ENCODE assay signal across 8 mouse cellular contexts in the genomic region with DNA sequence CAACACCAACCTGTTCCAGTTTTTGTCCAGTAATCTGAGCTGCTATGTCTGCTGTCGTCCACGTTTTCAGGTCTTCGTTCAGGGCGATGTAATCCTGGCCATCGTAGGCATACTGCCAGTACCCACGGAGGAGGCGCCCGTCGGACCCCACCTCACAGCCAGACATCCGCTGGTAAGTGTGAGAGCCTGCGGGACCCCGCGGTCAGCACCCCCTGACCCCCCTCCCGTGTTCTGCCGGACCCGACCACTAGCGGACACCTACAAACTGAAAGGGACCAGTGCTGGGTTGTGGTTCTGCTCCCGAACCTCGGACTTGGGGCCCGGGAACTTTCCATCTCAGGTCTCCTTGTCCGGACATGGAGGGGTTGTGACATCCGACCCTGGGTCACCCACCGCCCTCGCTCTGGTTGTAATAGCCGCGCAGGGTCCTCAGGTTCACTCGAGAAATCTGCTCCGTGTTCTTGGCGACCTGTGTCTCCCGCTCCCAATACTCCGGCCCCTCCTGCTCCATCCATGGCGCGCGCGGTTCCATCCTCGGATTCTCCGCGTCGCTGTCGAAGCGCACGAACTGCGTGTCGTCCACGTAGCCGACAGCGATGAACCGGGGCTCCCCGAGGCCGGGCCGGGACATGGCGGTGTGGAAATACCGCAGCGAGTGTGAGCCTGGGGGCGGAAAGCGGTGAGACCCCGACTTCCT. TPM values are rescaled to one million over a fixed set of nuclear protein-coding genes. Genes with fewer than 3 reads are reported as not detected.
DNase-seq lines count a peak whose midpoint lies in the region; ATAC-seq and TF ChIP-seq lines count a peak whose summit lies in the region.

No protein-coding gene starts in this region.

- TF ChIP-seq RAD21 in CH12.LX (IDR thresholded peaks at IDR 0.05; ENCODE audit: low read depth, low read length) = no peak

- peak; percentile 95 for DNase-seq in heart, adult 11 months
- no peak for DNase-seq in heart, adult 18-20 months
- no peak for DNase-seq in CH12.LX (ENCODE audit: extremely low read depth)
- DNase-seq in liver, postnatal 0 days = no peak
- DNase-seq in embryo, embryonic 10 days (ENCODE audit: low spot score) = no peak
- DNase-seq in thymus, postnatal 25 days = no peak
- DNase-seq in kidney, adult 8-10 months = no peak

- H3K4me1 ChIP-seq in CH12.LX (ENCODE audit: control insufficient read depth in 1 of 2, insufficient read depth in 2 of 2) = peaks cover 6 to 18% of the 10 kb centered on the region in 2 experiments; a peak in 3 of 4 replicates
- H3K4me1 ChIP-seq in forebrain, embryonic 15.5 days = peaks cover 20% of the 10 kb centered on the region
- peaks cover 26% of the 10 kb centered on the region for H3K4me1 ChIP-seq in liver, postnatal 0 days (ENCODE audit: insufficient read depth)

- peaks cover 0 to 12% of the 10 kb centered on the region in 2 experiments for H3K36me3 ChIP-seq in CH12.LX (replicated peaks in 1 of 2; ENCODE audit: control insufficient read depth in 1 of 2, insufficient read depth in 1 of 2, low read length in 1 of 2)
- no peaks in the 10 kb centered on the region for H3K36me3 ChIP-seq in forebrain, embryonic 15.5 days
- no peaks in the 10 kb centered on the region for H3K36me3 ChIP-seq in liver, postnatal 0 days (replicated peaks; ENCODE audit: insufficient read depth, low read length)

- no peak for ATAC-seq in forebrain, embryonic 15.5 days (replicated peaks)
- peak; percentile 3 for ATAC-seq in liver, postnatal 0 days

- H3K27ac ChIP-seq in CH12.LX (ENCODE audit: insufficient read depth, low read depth) = peak overlapping the region; percentile 16; the same call in 1 of the 2 replicates
- no peak overlapping the region for H3K27ac ChIP-seq in forebrain, embryonic 15.5 days (replicated peaks)
- peak overlapping the region; percentile 91 for H3K27ac ChIP-seq in liver, postnatal 0 days (ENCODE audit: low read depth)

- no peak for TF ChIP-seq POLR2A in CH12.LX (IDR thresholded peaks at IDR 0.05; ENCODE audit: low read depth, low read length)

- 2% methylated on average over 57 of the region's 57 CpGs for WGBS in forebrain, embryonic 15.5 days
- 3% methylated on average over 57 of the region's 57 CpGs for WGBS in liver, postnatal 0 days (ENCODE audit: insufficient replicate concordance)

- peak overlapping the region; percentile 52 to 70 (median 69) for H3K4me3 ChIP-seq in CH12.LX (replicated peaks in 1 of 3; ENCODE audit: low read depth in 2 of 3, low read length in 2 of 3, poor library complexity in 1 of 3)
- peak overlapping the region; percentile 35 for H3K4me3 ChIP-seq in forebrain, embryonic 15.5 days
- H3K4me3 ChIP-seq in liver, postnatal 0 days (ENCODE audit: low read depth, low read length) = peak overlapping the region; percentile 68

- no peaks in the 10 kb centered on the region for H3K27me3 ChIP-seq in CH12.LX (replicated peaks)
- H3K27me3 ChIP-seq in forebrain, embryonic 15.5 days = peaks cover 45% of the 10 kb centered on the region
- H3K27me3 ChIP-seq in liver, postnatal 0 days (ENCODE audit: insufficient read depth, low read length) = peaks cover 7% of the 10 kb centered on the region; the same call in 1 of the 2 replicates

- peak overlapping the region; percentile 31 for H3K9ac ChIP-seq in CH12.LX (ENCODE audit: insufficient read depth, low read depth)
- peak overlapping the region; percentile 30; the same call in 1 of the 2 replicates for H3K9ac ChIP-seq in forebrain, embryonic 15.5 days (replicated peaks)
- H3K9ac ChIP-seq in liver, postnatal 0 days (replicated peaks) = peak overlapping the region; percentile 68

- dilution Hi-C loops in CH12.LX (cut with MboI; ENCODE audit: extremely low pct_ligation_motif_present, extremely low pct_unique_long_range_greater_than_20kb, low sequenced_read_pairs) = no loop called here

- in situ Hi-C loops in CH12.LX (cut with MboI; ENCODE audit: low pct_ligation_motif_present, low pct_unique_long_range_greater_than_20kb, low sequenced_read_pairs) = loop anchor here (25.0 kb wide), 1 partner anchor 1484 kb away; the partner anchor contains the start of gene H2-Q10

- no peaks in the 10 kb centered on the region for H3K9me3 ChIP-seq in CH12.LX (replicated peaks; ENCODE audit: low read length)
- no peaks in the 10 kb centered on the region for H3K9me3 ChIP-seq in forebrain, embryonic 15.5 days
- no peaks in the 10 kb centered on the region for H3K9me3 ChIP-seq in liver, postnatal 0 days (ENCODE audit: low read length)

- peak overlapping the region; percentile 32 for H3K4me2 ChIP-seq in CH12.LX (ENCODE audit: insufficient read depth, low read depth, poor library complexity, severe bottlenecking)
- H3K4me2 ChIP-seq in forebrain, embryonic 15.5 days (replicated peaks) = peak overlapping the region; percentile 52
- H3K4me2 ChIP-seq in liver, postnatal 0 days (ENCODE audit: low read depth, low read length) = peak overlapping the region; percentile 90

- no peaks in the 10 kb centered on the region for H3K79me2 ChIP-seq in CH12.LX (replicated peaks; ENCODE audit: control insufficient read depth, extremely low read depth, insufficient read depth, poor library complexity, severe bottlenecking)

- no peak for TF ChIP-seq CTCF in CH12.LX (conservative IDR thresholded peaks at IDR 0.05 in 1 of 2, IDR thresholded peaks at IDR 0.05 in 1 of 2; ENCODE audit: low read depth in 2 of 2, low read length in 2 of 2)
- no peak for TF ChIP-seq CTCF in liver, postnatal 0 days (IDR thresholded peaks at IDR 0.05; ENCODE audit: low read depth)

- no peak for TF ChIP-seq EP300 in CH12.LX (IDR thresholded peaks at IDR 0.05; ENCODE audit: low read length)
- TF ChIP-seq EP300 in liver, postnatal 0 days (IDR thresholded peaks at IDR 0.05; ENCODE audit: low read depth) = no peak

TF ChIP-seq in CH12.LX, 34 proteins besides CTCF, POLR2A, EP300 and RAD21:
- TF ChIP-seq UBTF (IDR thresholded peaks at IDR 0.05; ENCODE audit: low read depth, low read length) (no peak), NELFE (IDR thresholded peaks at IDR 0.05; ENCODE audit: low read depth, low read length) (no peak), E2F4 (IDR thresholded peaks at IDR 0.05; ENCODE audit: insufficient replicate concordance, low read depth, low read length) (no peak), RCOR1 (conservative IDR thresholded peaks at IDR 0.05; ENCODE audit: low read depth, low read length) (no peak), POLR2AphosphoS2 (IDR thresholded peaks at IDR 0.05; ENCODE audit: low read depth, low read length) (no peak), JUND (conservative IDR thresholded peaks at IDR 0.05; ENCODE audit: low read depth, low read length) (no peak), SMC3 (IDR thresholded peaks at IDR 0.05; ENCODE audit: low read depth, low read length) (no peak), ETS1 (conservative IDR thresholded peaks at IDR 0.05; ENCODE audit: low read depth, low read length) (no peak), ZKSCAN1 (IDR thresholded peaks at IDR 0.05; ENCODE audit: borderline replicate concordance, low read depth, low read length) (no peak), PAX5 (IDR thresholded peaks at IDR 0.05; ENCODE audit: low read length) (no peak)

RNA-seq across cellular contexts. Expression of gene H2-K1, which starts 22.1 kb away (rescaled TPM):
- total RNA-seq in heart, adult 18-20 months (2021) = 100 to 1,000 TPM; 204 to 337 TPM
- total RNA-seq in CH12.LX (2012; rRNA removed) (1,488 and 1,753 TPM in 2 replicates), CH12.LX (2014; rRNA removed) (1,386 and 1,734 TPM in 2 replicates)
- polyA plus RNA-seq in CH12.LX (2012; ENCODE audit: insufficient read length, low read depth) = 2,472 and 2,496 TPM in 2 replicates
- polyA plus RNA-seq in forebrain, embryonic 15.5 days (2015; fragmentation: Nextera tagmentation; extraction: Ambion mirVana) = 8.1 and 13.0 TPM in 2 replicates
- polyA plus RNA-seq in liver, postnatal 0 days (2015; fragmentation: Nextera tagmentation; extraction: Ambion mirVana) = 274 and 288 TPM in 2 replicates

RNA-seq across cellular contexts. Expression of gene Rps18, which starts 22.2 kb away (rescaled TPM):
- 100 to 1,000 TPM; 419 to 435 TPM for total RNA-seq in heart, adult 18-20 months (2021)
- total RNA-seq in CH12.LX (2012; rRNA removed) (302 and 359 TPM in 2 replicates), CH12.LX (2014; rRNA removed) (205 and 246 TPM in 2 replicates)
- polyA plus RNA-seq in CH12.LX (2012; ENCODE audit: insufficient read length, low read depth) = 913 and 991 TPM in 2 replicates
- 864 and 971 TPM in 2 replicates for polyA plus RNA-seq in forebrain, embryonic 15.5 days (2015; fragmentation: Nextera tagmentation; extraction: Ambion mirVana)
- polyA plus RNA-seq in liver, postnatal 0 days (2015; fragmentation: Nextera tagmentation; extraction: Ambion mirVana) = 1,510 and 1,549 TPM in 2 replicates

RNA-seq across cellular contexts. Expression of gene Vps52, which starts 22.4 kb away (rescaled TPM):
- 10 to 100 TPM; 36.8 to 39.7 TPM for total RNA-seq in heart, adult 18-20 months (2021)
- 38.2 and 39.9 TPM in 2 replicates for total RNA-seq in CH12.LX (2012; rRNA removed)
- total RNA-seq in CH12.LX (2014; rRNA removed) = 34.3 and 40.6 TPM in 2 replicates
- 73.6 and 76.1 TPM in 2 replicates for polyA plus RNA-seq in CH12.LX (2012; ENCODE audit: insufficient read length, low read depth)
- polyA plus RNA-seq in forebrain, embryonic 15.5 days (2015; fragmentation: Nextera tagmentation; extraction: Ambion mirVana) = 75.8 and 79.7 TPM in 2 replicates
- polyA plus RNA-seq in liver, postnatal 0 days (2015; fragmentation: Nextera tagmentation; extraction: Ambion mirVana) = 12.5 and 13.4 TPM in 2 replicates

RNA-seq across cellular contexts. Expression of gene B3galt4, which starts 26.7 kb away (rescaled TPM):
- 1 to 10 TPM; 1.3 to 1.8 TPM for total RNA-seq in heart, adult 18-20 months (2021)
- total RNA-seq in CH12.LX (2012; rRNA removed) (3.7 and 4.5 TPM in 2 replicates), CH12.LX (2014; rRNA removed) (4.2 and 5.2 TPM in 2 replicates)
- polyA plus RNA-seq in CH12.LX (2012; ENCODE audit: insufficient read length, low read depth) = 4.6 and 6.2 TPM in 2 replicates
- 10.1 and 10.4 TPM in 2 replicates for polyA plus RNA-seq in forebrain, embryonic 15.5 days (2015; fragmentation: Nextera tagmentation; extraction: Ambion mirVana)
- 2.2 and 2.4 TPM in 2 replicates for polyA plus RNA-seq in liver, postnatal 0 days (2015; fragmentation: Nextera tagmentation; extraction: Ambion mirVana)

RNA-seq across cellular contexts. Expression of gene Wdr46, which starts 37.5 kb away (rescaled TPM):
- total RNA-seq in heart, adult 18-20 months (2021) = 10 to 100 TPM; 10.3 to 10.9 TPM
- 49.7 and 64.5 TPM in 2 replicates for total RNA-seq in CH12.LX (2012; rRNA removed)
- 36.8 and 39.8 TPM in 2 replicates for total RNA-seq in CH12.LX (2014; rRNA removed)
- 69.4 and 72.4 TPM in 2 replicates for polyA plus RNA-seq in CH12.LX (2012; ENCODE audit: insufficient read length, low read depth)
- 31.0 and 33.4 TPM in 2 replicates for polyA plus RNA-seq in forebrain, embryonic 15.5 days (2015; fragmentation: Nextera tagmentation; extraction: Ambion mirVana)
- 12.7 and 12.8 TPM in 2 replicates for polyA plus RNA-seq in liver, postnatal 0 days (2015; fragmentation: Nextera tagmentation; extraction: Ambion mirVana)

Comparison
In these comparisons a context has a peak if more than half of its experiments do, and no peak if none do; other contexts are left out.
1. H3K4me2 ChIP-seq: peak in every context shown above with its lines; median percentile 90 in liver, postnatal 0 days; 52 in forebrain, embryonic 15.5 days; 32 in CH12.LX.
2. RNA of gene H2-K1, which starts 22.1 kb away (polyA plus RNA-seq): 2,472 to 2,496 TPM in CH12.LX and 274 to 288 TPM in liver, postnatal 0 days; 8.1 to 13.0 TPM in forebrain, embryonic 15.5 days; every median in the first group is over 10 times any median in the second.
3. Peak in every context shown above with its lines, with median percentiles within 50 percentile points of each other: H3K4me3 ChIP-seq and H3K9ac ChIP-seq.